Mouse (Mus musculus) ES-CJ7 (cell line): ENCODE measurements at regions not wholly inside any gene's neighbourhood (a gene's known extent, or its start where the extent isn't known, plus 50 kb on each side); places are given as distances from the start of the nearest gene placed in this dataset.

ENCODE experiments used
- DNase-seq: peaks from one replicate; pipeline ENCODE4 v3.0.0; 2011; ENCODE audit warnings: low read depth, low spot score

GRCm38 (mm10) chr13:38753722-38754121 is 94.9 kb upstream of the Eef1e1 start:
- no peak for DNase-seq

- no peak for DNase-seq
Measured at GRCm38 (mm10) chr13:38751876-38752275, 93.0 kb upstream of the Eef1e1 start.

GRCm38 (mm10) chr13:38740066-38740465 is 81.2 kb upstream of the Eef1e1 start:
- DNase-seq: no peak

GRCm38 (mm10) chr13:38736361-38737035 is 77.6 kb upstream of the Eef1e1 start:
- no peak for DNase-seq

GRCm38 (mm10) chr13:38735294-38735693 is 76.4 kb upstream of the Eef1e1 start:
- no peak for DNase-seq

- DNase-seq: no peak
Measured at GRCm38 (mm10) chr13:38733246-38733645, 74.4 kb upstream of the Eef1e1 start.

GRCm38 (mm10) chr13:38725452-38725851 is 66.6 kb upstream of the Eef1e1 start:
- no peak for DNase-seq

GRCm38 (mm10) chr13:38721166-38721565 is 62.3 kb upstream of the Eef1e1 start:
- no peak for DNase-seq

- DNase-seq: no peak
Measured at GRCm38 (mm10) chr13:38714838-38715237, 56.0 kb upstream of the Eef1e1 start.
